Mouse (Mus musculus) olfactory bulb, adult 2 months (tissue): Measurements from ENCODE around the gene Lyl1. TPM values are rescaled to one million over a fixed set of nuclear protein-coding genes. Genes with fewer than 3 reads are reported as not detected.

Experiments used
- H3K27ac ChIP-seq: fragments of 200-500 bp; 2 replicates; pipeline ENCODE4 v1.5.1; 2012; ENCODE audit warnings: low read depth, low read length; ENCODE audit not compliant: insufficient read depth
- H3K4me1 ChIP-seq: fragments of 200-500 bp; 2 replicates; pipeline ENCODE4 v1.6.1; 2012; ENCODE audit warnings: low read length; ENCODE audit not compliant: control insufficient read depth, insufficient read depth
- H3K4me3 ChIP-seq: fragments of 200-500 bp; 2 replicates; pipeline ENCODE4 v1.5.1; 2012; ENCODE audit warnings: mild to moderate bottlenecking, low read depth, low read length, moderate library complexity; ENCODE audit not compliant: insufficient read depth
- CTCF ChIP-seq: fragments of 200-500 bp; IDR thresholded peaks from 2 replicates; pipeline ENCODE4 v1.5.1; 2012; ENCODE audit warnings: low read depth, mild to moderate bottlenecking, low read length, moderate library complexity; ENCODE audit not compliant: insufficient read depth
- POLR2A ChIP-seq: fragments of 200-500 bp; IDR thresholded peaks from 2 replicates; pipeline ENCODE4 v1.6.1; 2012; ENCODE audit warnings: mild to moderate bottlenecking, low read depth, low read length, moderate library complexity; ENCODE audit not compliant: insufficient read depth
- WGBS: fragments of 180-500 bp; shearing (Covaris S2); methylation state at CpG from one replicate; pipeline ENCODE4 v1.1.7; 2018; 5-methylcytosine and 5-hydroxymethylcytosine counted together
- polyA plus RNA-seq: library from polyadenylated mRNA; stranded (reverse); fragments of >200 nt; gene quantifications from 2 replicates; pipeline ENCODE4 v1.2.4, GENCODE M21; 2012; ENCODE audit warnings: low replicate concordance; ENCODE audit not compliant: missing spikeins, insufficient read depth, insufficient read length

Lyl1 gene
- polyA plus RNA-seq, 1 experiment: not detected

GRCm38 (mm10) chr8:84733959-84734358, 32.7 kb downstream of the Lyl1 start:
- no peak for TF ChIP-seq CTCF
- no peak for TF ChIP-seq POLR2A
- peaks cover 55% of the 10 kb centered on the region for H3K4me1 ChIP-seq

GRCm38 (mm10) chr8:84734680-84735079, 33.4 kb downstream of the Lyl1 start:
- H3K4me3 ChIP-seq: no peak overlapping the region
- H3K4me1 ChIP-seq: peaks cover 52% of the 10 kb centered on the region
- no peak for TF ChIP-seq CTCF
- no peak for TF ChIP-seq POLR2A
- H3K27ac ChIP-seq: no peak overlapping the region
- 87% methylated on average over 2 of the region's 2 CpGs for WGBS

More at GRCm38 (mm10) chr8:84733959-84734358, 32.7 kb downstream of the Lyl1 start:
- Histone ChIP-seq H3K27ac (no peak overlapping the region), H3K4me3 (no peak overlapping the region)
- 67% methylated on average over 6 of the region's 6 CpGs for WGBS

- 64% methylated on average over 2 of the region's 2 CpGs for WGBS
- H3K4me1 ChIP-seq: peaks cover 51% of the 10 kb centered on the region
- no peak overlapping the region for H3K4me3 ChIP-seq
- no peak overlapping the region for H3K27ac ChIP-seq
- TF ChIP-seq CTCF (no peak), POLR2A (no peak)
These were observed 34.3 kb downstream of the Lyl1 start for GRCm38 (mm10) chr8:84735597-84735996.

- Histone ChIP-seq H3K4me3 (no peak overlapping the region), H3K27ac (no peak overlapping the region), H3K4me1 (peaks cover 50% of the 10 kb centered on the region)
- 94% methylated on average over 4 of the region's 4 CpGs for WGBS
- no peak for TF ChIP-seq POLR2A
- no peak for TF ChIP-seq CTCF
These were observed 35.3 kb downstream of the Lyl1 start for GRCm38 (mm10) chr8:84736521-84736920.

GRCm38 (mm10) chr8:84737608-84738007, 36.4 kb downstream of the Lyl1 start:
- no peak overlapping the region for H3K4me3 ChIP-seq
- 7% methylated on average over 16 of the region's 16 CpGs for WGBS
- no peak for TF ChIP-seq POLR2A
- TF ChIP-seq CTCF: peak; percentile 100
- peaks cover 53% of the 10 kb centered on the region for H3K4me1 ChIP-seq
- peak overlapping the region; percentile 1; the same call in 1 of the 2 replicates for H3K27ac ChIP-seq

- no peak for TF ChIP-seq CTCF
- no peak for TF ChIP-seq POLR2A
- no peak overlapping the region for H3K4me3 ChIP-seq
- 28% methylated on average over 10 of the region's 10 CpGs for WGBS
- peaks cover 54% of the 10 kb centered on the region for H3K4me1 ChIP-seq
- 0 out of 2 replicates have a peak overlapping the region, but pooled peaks have one; percentile 36 for H3K27ac ChIP-seq
These were observed 37.0 kb downstream of the Lyl1 start for GRCm38 (mm10) chr8:84738266-84738665.

GRCm38 (mm10) chr8:84738715-84739400, 37.6 kb downstream of the Lyl1 start:
- Histone ChIP-seq H3K4me3 (no peak overlapping the region), H3K4me1 (peaks cover 59% of the 10 kb centered on the region), H3K27ac (peak overlapping the region; percentile 36; the same call in 1 of the 2 replicates)
- TF ChIP-seq POLR2A: no peak
- TF ChIP-seq CTCF: no peak
- WGBS: 67% methylated on average over 10 of the region's 10 CpGs

- WGBS: 27% methylated on average over 1 of the region's 1 CpGs
- Histone ChIP-seq H3K27ac (0 out of 2 replicates have a peak overlapping the region, but pooled peaks have one; percentile 36), H3K4me1 (peaks cover 59% of the 10 kb centered on the region)
These were observed 38.1 kb downstream of the Lyl1 start for GRCm38 (mm10) chr8:84739401-84739742.

GRCm38 (mm10) chr8:84740895-84741843, 39.9 kb downstream of the Lyl1 start:
- no peak overlapping the region for H3K27ac ChIP-seq
- peaks cover 67% of the 10 kb centered on the region for H3K4me1 ChIP-seq
- no peak for TF ChIP-seq POLR2A
- TF ChIP-seq CTCF: no peak
- H3K4me3 ChIP-seq: no peak overlapping the region
- 31% methylated on average over 13 of the region's 13 CpGs for WGBS

More at GRCm38 (mm10) chr8:84739401-84739742, 38.1 kb downstream of the Lyl1 start:
- TF ChIP-seq POLR2A (no peak), CTCF (no peak)
- H3K4me3 ChIP-seq: no peak overlapping the region
